Mouse (Mus musculus) heart, adult 11 months (tissue): ENCODE results near the gene Mta2.
A peak's percentile ranks its signal among the peaks of the same experiment; 100 is the strongest.
"Not testable (repeated sequence)": the region's sequence is repeated elsewhere in the genome, so short reads cannot be mapped to it uniquely, and the experiment has no call there.

Experiments used
- DNase-seq: peaks from one replicate; pipeline ENCODE4 v3.0.0; 2022

The Mta2 gene

GRCm38 (mm10) chr19:8967893-8968292, 26.2 kb downstream of the Mta2 start:
- DNase-seq: no peak

- DNase-seq: not testable (repeated sequence)
These were observed 30.8 kb downstream of the Mta2 start for GRCm38 (mm10) chr19:8972491-8972890.

- no peak for DNase-seq
These were observed 33.0 kb downstream of the Mta2 start for GRCm38 (mm10) chr19:8974638-8975037.

GRCm38 (mm10) chr19:8975491-8975890, 33.8 kb downstream of the Mta2 start:
- no peak for DNase-seq

- peak; percentile 95 for DNase-seq
These were observed 34.9 kb downstream of the Mta2 start for GRCm38 (mm10) chr19:8976535-8976934.

GRCm38 (mm10) chr19:8980771-8981170, 39.1 kb downstream of the Mta2 start:
- DNase-seq: peak; percentile 96

- DNase-seq: peak; percentile 95
These were observed 39.9 kb downstream of the Mta2 start for GRCm38 (mm10) chr19:8981450-8982168.

GRCm38 (mm10) chr19:8982303-8983149, 40.9 kb downstream of the Mta2 start:
- peak; percentile 95 for DNase-seq

GRCm38 (mm10) chr19:8983150-8983650, 41.5 kb downstream of the Mta2 start:
- peak; percentile 98 for DNase-seq

- DNase-seq: peak; percentile 99
These were observed 42.7 kb downstream of the Mta2 start for GRCm38 (mm10) chr19:8984255-8984868.

- peak; percentile 95 for DNase-seq
These were observed 44.2 kb downstream of the Mta2 start for GRCm38 (mm10) chr19:8985891-8986290.

- peak; percentile 98 for DNase-seq
These were observed 46.1 kb downstream of the Mta2 start for GRCm38 (mm10) chr19:8987816-8988215.

- DNase-seq: no peak
These were observed 46.8 kb downstream of the Mta2 start for GRCm38 (mm10) chr19:8988346-8989065.

- DNase-seq: peak; percentile 100
These were observed 47.4 kb downstream of the Mta2 start, which contains the start of gene Ahnak for GRCm38 (mm10) chr19:8989066-8989566. Gene Ahnak, plus strand, starts transcription at chr19:8989284.

- peak; percentile 100 for DNase-seq
These were observed 48.1 kb downstream of the Mta2 start for GRCm38 (mm10) chr19:8989567-8990431.

GRCm38 (mm10) chr19:8990432-8991102, 48.9 kb downstream of the Mta2 start:
- DNase-seq: no peak

- peak; percentile 97 for DNase-seq
These were observed 49.7 kb downstream of the Mta2 start for GRCm38 (mm10) chr19:8991245-8991870.

- DNase-seq: peak; percentile 97
These were observed 50.4 kb downstream of the Mta2 start for GRCm38 (mm10) chr19:8991871-8992735.
